Mouse (Mus musculus): ENCODE results near the gene Prr19. TPM values are rescaled to one million over a fixed set of nuclear protein-coding genes. Genes with fewer than 3 reads are reported as not detected.

Prr19 gene
- polyA plus RNA-seq, 1 experiment, result 0.08 TPM

- H3K27me3 ChIP-seq (ENCODE audit: control insufficient read depth, insufficient read depth, low read length), result peaks cover 7% of the 10 kb centered on the region
- no peak within 1 kb of the TSS for H3K4me3 ChIP-seq (ENCODE audit: control insufficient read depth, insufficient read depth, low read length)
- no peaks in the 10 kb centered on the region for H3K36me3 ChIP-seq (ENCODE audit: control insufficient read depth, insufficient read depth, low read length)
- WGBS, result 2% methylated on average over 47 of the region's 47 CpGs
- peak; percentile 29 for DNase-seq
- peaks cover 5% of the 10 kb centered on the region; the same call in 1 of the 2 replicates for H3K4me1 ChIP-seq (replicated peaks; ENCODE audit: control insufficient read depth, insufficient read depth, low read length)
- TF ChIP-seq POLR2A (IDR thresholded peaks at IDR 0.05; ENCODE audit: control insufficient read depth, extremely low read depth, insufficient read depth, low read length, poor library complexity) (no peak), CTCF (IDR thresholded peaks at IDR 0.05; ENCODE audit: borderline replicate concordance, control insufficient read depth, extremely low read depth, insufficient read depth, low read length, poor library complexity) (0 out of 2 replicates have a peak, but pooled peaks have one; percentile 25)
- no peak within 1 kb of the TSS for H3K27ac ChIP-seq (ENCODE audit: control insufficient read depth, insufficient read depth, low read length)
Observed at GRCm38 (mm10) chr7:25305956-25306613, 4.9 kb downstream of the Prr19 start, which contains the start of gene Tmem145. TSS of gene Tmem145 (plus strand) at chr7:25306106.

DNA sequence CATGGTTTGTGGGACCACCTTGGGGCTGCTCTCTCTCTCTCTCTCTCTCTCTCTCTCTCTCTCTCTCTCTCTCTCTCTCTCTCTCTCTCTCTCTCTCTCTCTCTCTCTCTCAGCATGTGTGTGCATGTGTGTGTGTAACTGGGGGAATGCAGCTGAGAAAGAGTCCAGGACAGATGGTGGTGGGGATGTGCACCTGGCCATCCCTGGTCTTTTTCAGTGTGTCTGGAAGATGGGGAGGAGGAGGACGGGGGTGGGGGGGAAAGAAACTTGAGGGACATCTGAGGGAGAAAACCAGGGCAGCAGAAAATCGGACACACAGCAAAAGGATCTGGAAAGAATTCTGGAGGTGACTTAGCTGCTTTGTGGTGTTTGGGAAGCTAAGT lies 5.4 kb downstream of the Prr19 start:
- WGBS, result 38% methylated on average over 2 of the region's 2 CpGs
- TF ChIP-seq POLR2A (IDR thresholded peaks at IDR 0.05; ENCODE audit: control insufficient read depth, extremely low read depth, insufficient read depth, low read length, poor library complexity) (no peak), CTCF (IDR thresholded peaks at IDR 0.05; ENCODE audit: borderline replicate concordance, control insufficient read depth, extremely low read depth, insufficient read depth, low read length, poor library complexity) (no peak)
- Histone ChIP-seq H3K4me1 (replicated peaks; ENCODE audit: control insufficient read depth, insufficient read depth, low read length) (peaks cover 5% of the 10 kb centered on the region; the same call in 1 of the 2 replicates), H3K4me3 (ENCODE audit: control insufficient read depth, insufficient read depth, low read length) (no peak overlapping the region), H3K27ac (ENCODE audit: control insufficient read depth, insufficient read depth, low read length) (no peak overlapping the region), H3K27me3 (ENCODE audit: control insufficient read depth, insufficient read depth, low read length) (peaks cover 10% of the 10 kb centered on the region), H3K36me3 (ENCODE audit: control insufficient read depth, insufficient read depth, low read length) (no peaks in the 10 kb centered on the region)
- DNase-seq, result no peak

GRCm38 (mm10) chr7:25308702-25309318 lies 7.6 kb downstream of the Prr19 start:
- H3K27me3 ChIP-seq (ENCODE audit: control insufficient read depth, insufficient read depth, low read length), result peaks cover 15% of the 10 kb centered on the region
- no peak for TF ChIP-seq CTCF (IDR thresholded peaks at IDR 0.05; ENCODE audit: borderline replicate concordance, control insufficient read depth, extremely low read depth, insufficient read depth, low read length, poor library complexity)
- no peak for TF ChIP-seq POLR2A (IDR thresholded peaks at IDR 0.05; ENCODE audit: control insufficient read depth, extremely low read depth, insufficient read depth, low read length, poor library complexity)
- WGBS, result 60% methylated on average over 17 of the region's 17 CpGs
- no peak for DNase-seq
- H3K4me3 ChIP-seq (ENCODE audit: control insufficient read depth, insufficient read depth, low read length), result no peak overlapping the region
- H3K27ac ChIP-seq (ENCODE audit: control insufficient read depth, insufficient read depth, low read length), result no peak overlapping the region
- H3K36me3 ChIP-seq (ENCODE audit: control insufficient read depth, insufficient read depth, low read length), result no peaks in the 10 kb centered on the region
- H3K4me1 ChIP-seq (replicated peaks; ENCODE audit: control insufficient read depth, insufficient read depth, low read length), result peaks cover 5% of the 10 kb centered on the region; the same call in 1 of the 2 replicates

DNA sequence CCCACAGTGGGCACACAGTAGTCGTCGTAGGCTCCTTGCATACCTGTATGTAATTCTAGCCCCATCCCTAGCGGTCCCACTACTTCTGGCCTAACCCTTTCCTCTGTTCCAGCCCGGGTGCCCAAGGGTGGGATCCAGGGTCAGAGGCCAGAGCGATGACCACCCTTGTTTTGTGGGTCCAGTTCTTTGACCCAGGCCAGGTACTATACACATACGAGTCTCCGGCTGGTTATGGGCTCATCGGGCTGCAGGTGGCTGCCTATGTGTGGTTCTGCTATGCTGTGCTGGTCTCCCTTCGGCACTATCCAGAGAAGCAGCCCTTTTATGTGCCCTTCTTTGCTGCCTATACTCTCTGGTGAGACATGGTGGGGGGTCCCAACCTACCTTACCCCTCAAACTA lies 8.2 kb downstream of the Prr19 start:
- peaks cover 5% of the 10 kb centered on the region; the same call in 1 of the 2 replicates for H3K4me1 ChIP-seq (replicated peaks; ENCODE audit: control insufficient read depth, insufficient read depth, low read length)
- no peak for DNase-seq
- 88% methylated on average over 9 of the region's 9 CpGs for WGBS
- peaks cover 18% of the 10 kb centered on the region for H3K27me3 ChIP-seq (ENCODE audit: control insufficient read depth, insufficient read depth, low read length)
- H3K27ac ChIP-seq (ENCODE audit: control insufficient read depth, insufficient read depth, low read length), result no peak overlapping the region
- H3K36me3 ChIP-seq (ENCODE audit: control insufficient read depth, insufficient read depth, low read length), result no peaks in the 10 kb centered on the region
- H3K4me3 ChIP-seq (ENCODE audit: control insufficient read depth, insufficient read depth, low read length), result no peak overlapping the region
- TF ChIP-seq POLR2A (IDR thresholded peaks at IDR 0.05; ENCODE audit: control insufficient read depth, extremely low read depth, insufficient read depth, low read length, poor library complexity) (no peak), CTCF (IDR thresholded peaks at IDR 0.05; ENCODE audit: borderline replicate concordance, control insufficient read depth, extremely low read depth, insufficient read depth, low read length, poor library complexity) (no peak)

DNA sequence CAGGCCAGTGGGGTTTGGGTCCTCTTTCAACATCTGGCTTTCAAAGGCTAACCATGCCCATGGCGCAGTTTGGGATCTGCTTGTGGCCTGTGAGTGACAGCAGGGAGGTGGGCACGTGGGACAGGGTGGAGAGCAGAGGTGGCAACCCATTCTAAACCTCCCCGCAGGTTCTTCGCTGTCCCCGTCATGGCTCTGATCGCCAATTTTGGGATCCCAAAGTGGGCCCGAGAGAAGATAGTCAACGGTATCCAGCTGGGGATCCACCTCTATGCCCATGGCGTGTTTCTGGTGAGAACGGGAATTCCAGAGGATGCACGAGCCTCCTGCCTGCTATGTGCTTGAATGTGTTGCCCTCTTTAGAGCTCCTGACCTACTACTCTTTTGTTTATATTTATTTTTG lies 10.0 kb downstream of the Prr19 start:
- Histone ChIP-seq H3K36me3 (ENCODE audit: control insufficient read depth, insufficient read depth, low read length) (no peaks in the 10 kb centered on the region), H3K27me3 (ENCODE audit: control insufficient read depth, insufficient read depth, low read length) (peaks cover 24% of the 10 kb centered on the region), H3K27ac (ENCODE audit: control insufficient read depth, insufficient read depth, low read length) (no peak overlapping the region), H3K4me1 (replicated peaks; ENCODE audit: control insufficient read depth, insufficient read depth, low read length) (peaks cover under 1% of the 10 kb centered on the region; the same call in 1 of the 2 replicates), H3K4me3 (ENCODE audit: control insufficient read depth, insufficient read depth, low read length) (no peak overlapping the region)
- DNase-seq, result no peak
- no peak for TF ChIP-seq POLR2A (IDR thresholded peaks at IDR 0.05; ENCODE audit: control insufficient read depth, extremely low read depth, insufficient read depth, low read length, poor library complexity)
- TF ChIP-seq CTCF (IDR thresholded peaks at IDR 0.05; ENCODE audit: borderline replicate concordance, control insufficient read depth, extremely low read depth, insufficient read depth, low read length, poor library complexity), result no peak
- 80% methylated on average over 11 of the region's 11 CpGs for WGBS

GRCm38 (mm10) chr7:25313325-25313724 lies 12.1 kb downstream of the Prr19 start:
- Histone ChIP-seq H3K4me1 (replicated peaks; ENCODE audit: control insufficient read depth, insufficient read depth, low read length) (no peaks in the 10 kb centered on the region), H3K27me3 (ENCODE audit: control insufficient read depth, insufficient read depth, low read length) (peaks cover 24% of the 10 kb centered on the region)
- WGBS, result 56% methylated on average over 7 of the region's 7 CpGs

More at GRCm38 (mm10) chr7:25313325-25313724, 12.1 kb downstream of the Prr19 start:
- H3K27ac ChIP-seq (ENCODE audit: control insufficient read depth, insufficient read depth, low read length), result no peak overlapping the region
- no peak overlapping the region for H3K4me3 ChIP-seq (ENCODE audit: control insufficient read depth, insufficient read depth, low read length)
- DNase-seq, result no peak
- TF ChIP-seq POLR2A (IDR thresholded peaks at IDR 0.05; ENCODE audit: control insufficient read depth, extremely low read depth, insufficient read depth, low read length, poor library complexity) (no peak), CTCF (IDR thresholded peaks at IDR 0.05; ENCODE audit: borderline replicate concordance, control insufficient read depth, extremely low read depth, insufficient read depth, low read length, poor library complexity) (no peak)
- H3K36me3 ChIP-seq (ENCODE audit: control insufficient read depth, insufficient read depth, low read length), result no peaks in the 10 kb centered on the region
